Mouse (Mus musculus) embryo, embryonic 11 days (tissue): ENCODE results near the gene Dctn3.
"Not testable (repeated sequence)": the region's sequence is repeated elsewhere in the genome, so short reads cannot be mapped to it uniquely, and the experiment has no call there.

Experiments used
- DNase-seq: peaks from one replicate; pipeline ENCODE4 v3.0.0-alpha.2; 2015

The Dctn3 gene

DNA sequence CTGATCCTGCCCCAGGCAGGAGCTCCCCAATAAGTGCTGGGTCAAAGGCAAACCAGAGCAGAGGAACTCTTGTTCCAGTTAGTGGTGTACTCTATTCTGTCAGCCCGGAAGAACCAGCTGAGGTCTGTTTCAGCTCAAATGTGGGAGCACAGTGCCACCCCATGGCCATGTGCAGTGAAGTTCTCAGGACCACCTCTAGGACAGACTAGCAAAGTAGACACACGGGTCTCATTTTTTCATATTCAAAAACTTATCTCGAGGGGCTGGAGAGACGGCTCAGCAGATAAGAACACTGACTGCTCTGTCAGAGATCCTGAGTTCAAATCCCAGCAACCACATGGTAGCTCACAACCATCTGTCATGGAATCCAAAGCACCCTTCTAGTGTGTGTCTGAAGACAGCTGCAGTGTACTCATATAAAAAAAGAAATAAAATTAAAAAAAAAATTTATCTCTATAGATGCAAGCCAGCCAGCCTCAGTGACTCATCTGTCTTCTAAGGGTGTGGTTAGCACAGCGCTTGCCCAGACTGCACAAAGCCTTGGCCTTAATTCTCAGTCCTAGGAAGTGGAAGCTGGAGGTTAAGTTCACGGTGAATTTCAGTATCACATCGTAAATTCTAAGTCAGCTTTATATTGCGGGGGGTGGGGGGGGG is 14.8 kb upstream of the Dctn3 start:
- peak; percentile 79 for DNase-seq

DNA sequence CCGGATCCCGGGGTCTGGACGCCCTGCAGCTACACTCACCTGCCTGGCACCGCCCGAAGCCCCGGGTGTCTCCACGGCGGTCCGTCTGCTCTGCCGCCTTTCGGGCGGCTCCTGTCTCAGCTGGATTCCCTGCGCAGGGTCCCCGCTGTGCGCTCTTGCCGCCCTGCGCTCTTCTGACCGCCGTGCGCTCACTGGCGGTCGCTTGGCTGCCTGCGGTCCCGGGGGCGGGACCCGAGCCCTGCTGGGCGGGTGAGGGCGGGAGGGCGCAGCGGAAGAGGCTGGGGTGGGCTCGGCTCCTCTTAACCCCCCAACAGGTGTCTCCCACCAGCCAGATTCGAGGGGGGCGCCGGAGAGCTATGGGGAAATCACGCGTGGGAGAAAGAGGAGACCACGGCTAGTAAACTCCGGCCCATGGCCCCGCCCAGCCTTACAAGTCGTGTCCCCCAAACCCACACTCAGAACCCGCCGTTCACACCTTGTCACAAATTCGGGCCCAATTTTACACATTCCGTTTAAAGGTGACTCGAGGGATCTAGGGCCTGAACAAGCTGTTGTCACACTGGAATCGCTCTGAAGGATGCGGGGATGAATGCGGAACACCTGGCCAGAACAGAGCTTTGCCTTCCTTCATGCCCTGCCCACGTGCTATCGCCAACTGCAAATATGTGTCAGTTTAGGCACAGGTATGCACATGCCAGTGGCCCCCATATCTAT is 8.2 kb upstream of the Dctn3 start, which contains the start of gene Arid3c:
Gene Arid3c, minus strand, starts transcription at position 91 of the 714 bp plus-strand sequence.
- DNase-seq, result peak; percentile 65

DNA sequence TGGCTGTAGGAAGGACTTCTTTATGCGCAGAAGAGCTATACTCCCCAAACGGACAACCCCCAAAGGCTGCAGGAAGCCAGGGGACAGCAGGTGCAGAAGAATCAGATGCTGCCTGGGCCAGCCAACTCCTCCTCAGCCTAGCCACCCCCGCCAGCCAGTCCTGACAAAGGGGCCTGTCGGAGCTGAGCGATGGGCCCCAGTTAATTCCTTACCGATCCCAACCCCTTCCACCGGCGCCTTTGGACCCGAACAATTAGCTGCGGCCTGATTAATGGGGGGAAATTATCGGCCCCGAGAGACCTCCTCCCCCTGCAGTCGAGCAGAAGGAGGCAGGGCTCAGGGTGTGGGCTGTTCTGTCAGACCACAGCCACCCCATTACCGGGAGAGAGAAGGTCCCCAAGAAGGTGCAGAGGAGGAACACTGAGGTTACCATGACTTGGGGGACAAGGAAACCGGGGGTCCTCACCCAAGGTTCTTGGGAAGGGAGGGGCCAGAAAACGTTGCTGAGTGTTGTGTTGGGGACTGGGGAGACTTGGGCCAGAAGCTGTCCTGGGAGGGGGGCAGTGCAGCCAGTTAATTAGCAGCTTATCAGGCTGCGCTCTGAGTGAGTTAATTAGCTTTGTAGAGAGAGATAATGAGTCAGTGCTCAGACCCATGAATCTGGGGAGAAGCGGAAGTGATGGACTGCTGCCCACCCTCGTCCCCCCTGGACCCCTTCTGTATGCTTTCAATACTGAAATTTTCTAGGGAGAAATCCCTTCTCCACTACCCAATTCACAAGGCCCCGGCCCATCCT is 4.1 kb upstream of the Dctn3 start:
- DNase-seq, result peak; percentile 46

- DNase-seq, result no peak
These were observed 6.1 kb downstream of the Dctn3 start for GRCm38 (mm10) chr4:41716834-41717233.

DNA sequence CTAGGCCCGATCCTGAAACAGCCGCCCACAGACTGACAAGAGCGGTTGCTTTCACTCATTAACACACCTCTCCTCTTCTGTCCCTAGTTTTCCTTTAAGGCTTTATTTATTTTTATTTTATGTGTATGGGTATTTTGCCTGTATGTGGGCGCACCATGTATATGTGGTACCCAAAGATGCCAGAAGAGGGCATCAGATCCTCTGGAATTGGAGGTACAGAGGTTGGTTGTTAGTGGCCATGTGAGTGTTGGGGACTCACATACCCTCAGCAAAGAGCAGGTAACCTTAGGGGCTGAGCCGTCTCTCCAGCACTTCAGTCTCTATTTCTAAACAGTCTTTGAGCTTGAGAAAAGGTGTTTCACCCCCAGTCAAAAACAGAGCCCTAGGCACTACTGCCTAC is 7.4 kb downstream of the Dctn3 start:
- no peak for DNase-seq

DNA sequence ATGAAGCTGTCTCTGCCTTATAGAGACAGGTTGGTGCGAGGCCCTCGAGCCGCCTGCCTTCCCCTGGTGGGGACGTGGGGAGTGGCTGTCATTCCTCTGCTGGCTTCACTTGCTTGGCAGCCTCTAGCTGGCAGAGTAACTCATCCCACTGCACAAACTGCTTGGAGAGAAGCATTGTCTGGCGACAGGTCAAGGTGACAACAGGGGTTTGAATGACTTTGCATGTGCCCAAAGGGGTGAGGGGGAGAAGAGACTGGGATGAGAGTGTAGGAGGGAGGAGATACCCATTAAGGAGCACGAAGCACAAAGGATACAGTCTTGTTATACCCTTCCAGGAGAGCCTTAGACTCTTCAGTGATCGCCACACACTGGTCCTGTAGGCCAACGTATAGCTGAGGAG is 7.9 kb downstream of the Dctn3 start:
- DNase-seq, result no peak

DNA sequence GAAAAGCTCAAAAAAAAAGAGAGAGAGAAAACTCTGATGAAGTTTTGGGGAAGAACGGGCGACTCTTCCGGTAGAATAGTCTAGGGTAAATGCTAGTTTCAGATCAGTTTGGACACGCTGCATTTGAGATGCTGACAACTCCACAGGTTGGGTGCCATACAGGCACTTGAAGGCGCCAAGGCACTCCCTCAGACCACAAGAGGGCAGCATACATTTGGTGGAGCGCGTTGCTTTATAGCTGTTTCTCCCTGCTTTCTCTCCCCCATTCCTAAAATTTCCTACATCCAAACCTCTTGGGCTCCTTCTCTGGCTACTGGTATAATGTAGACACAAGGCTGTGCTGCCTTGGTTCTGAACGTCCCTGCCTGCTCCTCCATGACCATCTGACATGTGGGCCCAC is 8.7 kb downstream of the Dctn3 start:
- DNase-seq, result peak; percentile 86

- peak; percentile 91 for DNase-seq
These were observed 9.5 kb downstream of the Dctn3 start, which contains the start of gene Rpp25l for GRCm38 (mm10) chr4:41713197-41714067. Gene Rpp25l (minus strand): TSS chr4:41713534.

GRCm38 (mm10) chr4:41712421-41713196 is 10.4 kb downstream of the Dctn3 start:
- no peak for DNase-seq

DNA sequence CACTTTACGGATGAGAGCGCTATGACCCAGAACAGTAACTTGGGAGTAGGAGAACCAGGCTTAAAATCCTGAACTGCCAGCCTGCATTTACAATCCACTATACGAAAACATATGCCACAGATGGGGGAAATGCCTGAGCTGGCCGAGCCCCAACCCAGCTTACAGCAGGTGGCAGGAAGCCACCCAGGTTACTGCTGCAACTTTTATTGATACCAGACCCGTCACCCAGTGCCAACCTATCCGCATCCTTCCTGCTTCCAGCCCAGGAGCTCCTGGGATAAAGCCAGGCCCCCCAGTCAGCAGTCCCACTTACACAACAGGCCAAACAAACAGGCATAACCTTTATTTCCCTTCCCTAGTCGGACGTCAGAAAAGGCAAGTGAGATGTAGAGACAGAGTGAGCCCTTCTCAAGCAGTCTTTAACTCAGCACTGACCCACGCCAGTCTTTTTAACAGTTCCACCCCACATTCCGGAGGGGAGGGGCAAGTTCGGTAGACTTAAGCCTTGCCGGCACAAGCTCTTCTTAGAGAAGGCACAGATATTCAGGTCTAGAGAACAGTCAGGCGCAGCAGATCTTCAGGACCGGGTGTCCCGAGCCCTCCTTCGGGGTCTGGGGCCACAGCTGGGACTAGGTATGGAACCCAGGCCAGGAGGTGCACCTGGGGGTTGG is 11.1 kb downstream of the Dctn3 start:
- no peak for DNase-seq

- no peak for DNase-seq
These were observed 12.7 kb downstream of the Dctn3 start for GRCm38 (mm10) chr4:41710229-41710628.

DNA sequence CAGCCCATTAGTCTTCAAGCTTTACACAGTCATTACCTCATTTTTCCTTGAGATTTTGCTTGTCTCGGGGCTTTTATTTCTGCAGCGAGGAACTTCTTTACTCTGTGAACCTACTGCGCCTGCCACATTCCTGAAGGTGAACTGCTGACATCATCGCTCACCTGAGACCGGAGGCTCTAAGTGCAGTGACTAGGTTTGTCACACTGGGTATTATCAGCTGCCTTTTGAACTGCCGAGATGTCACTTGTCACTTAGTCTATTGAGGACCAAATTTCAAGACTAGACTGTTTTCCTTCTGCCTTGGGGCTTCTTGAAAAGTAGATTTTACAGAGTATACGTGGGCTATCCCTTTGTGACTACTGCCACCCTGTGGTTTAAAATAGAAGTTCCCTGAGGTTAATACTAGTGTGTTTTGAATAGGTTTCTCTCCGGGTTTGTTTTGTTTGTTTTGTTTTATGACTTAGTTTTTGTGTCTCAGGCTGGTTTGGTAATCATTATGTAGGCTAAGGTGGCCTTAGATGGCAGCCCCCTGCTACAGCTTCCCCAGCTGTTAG is 14.7 kb downstream of the Dctn3 start:
- DNase-seq, result peak; percentile 80

- peak; percentile 88 for DNase-seq
These were observed 15.9 kb downstream of the Dctn3 start for GRCm38 (mm10) chr4:41707011-41707535.

- no peak for DNase-seq
These were observed 16.8 kb downstream of the Dctn3 start for GRCm38 (mm10) chr4:41705922-41706754.

DNA sequence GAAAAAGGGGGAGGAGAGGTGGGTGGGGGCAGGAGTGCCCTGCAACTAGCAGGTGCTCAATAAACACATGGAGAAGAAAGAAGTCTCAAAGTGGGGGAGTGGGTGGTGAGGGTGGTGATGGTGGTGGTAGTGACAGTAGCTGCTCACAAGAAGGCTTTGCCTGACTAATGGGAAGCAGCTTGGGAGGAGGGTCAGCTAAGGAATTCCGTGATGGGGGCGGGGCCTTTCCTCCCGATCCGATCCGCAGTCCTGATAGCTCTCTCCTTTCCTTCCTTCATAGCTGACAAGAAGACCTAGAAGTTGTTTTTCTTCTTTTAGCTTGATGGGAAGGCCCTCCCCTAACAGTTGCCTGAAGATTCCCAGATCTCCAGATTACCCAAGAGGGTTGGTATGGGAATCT is 18.3 kb downstream of the Dctn3 start:
- DNase-seq, result peak; percentile 55

DNA sequence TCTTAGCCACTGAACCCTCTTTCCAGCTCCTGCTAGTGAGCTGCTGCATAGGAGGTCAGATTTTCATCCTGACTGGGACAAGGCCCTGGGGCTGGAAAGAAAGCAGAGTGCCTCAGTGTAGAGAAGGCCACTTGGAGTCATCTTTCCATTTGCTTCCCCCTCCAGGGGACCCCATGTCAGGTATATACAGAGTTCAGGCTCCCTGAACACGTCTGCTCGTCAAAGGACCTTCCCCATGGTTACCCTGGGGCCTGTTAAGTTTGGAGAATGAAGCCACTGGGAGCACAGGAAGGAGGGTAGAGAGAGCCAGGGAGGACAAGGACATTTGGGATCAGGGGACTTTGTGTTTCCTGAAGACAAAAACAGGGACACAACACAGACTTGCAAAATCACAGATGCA is 20.7 kb downstream of the Dctn3 start:
- DNase-seq, result not testable (repeated sequence)

- DNase-seq, result not testable (repeated sequence)
These were observed 22.7 kb downstream of the Dctn3 start for GRCm38 (mm10) chr4:41700224-41700623.

- not testable (repeated sequence) for DNase-seq
These were observed 23.2 kb downstream of the Dctn3 start, which contains the start of gene Il11ra1 for GRCm38 (mm10) chr4:41699783-41700182. Gene Il11ra1 (plus strand): TSS chr4:41699989.

- DNase-seq, result not testable (repeated sequence)
These were observed 24.5 kb downstream of the Dctn3 start for GRCm38 (mm10) chr4:41698421-41699016.
